Mouse (Mus musculus): ENCODE data around the gene Gm3336. TPM values are rescaled to one million over a fixed set of nuclear protein-coding genes. Genes with fewer than 3 reads are reported as not detected.

Gm3336 gene
- polyA plus RNA-seq, 1 experiment from 2014 or later, result 0.54 TPM

- Histone ChIP-seq H3K4me3 (ENCODE audit: low read depth, low read length) (no peak overlapping the region), H3K36me3 (ENCODE audit: insufficient read depth, low read length) (peaks cover 6% of the 10 kb centered on the region; the same call in 1 of the 2 replicates), H3K27me3 (replicated peaks; ENCODE audit: insufficient read depth, low read length) (no peaks in the 10 kb centered on the region), H3K4me1 (ENCODE audit: insufficient read depth, low read depth, low read length) (no peaks in the 10 kb centered on the region; the same call in 1 of the 2 replicates), H3K9me3 (ENCODE audit: low read length) (no peaks in the 10 kb centered on the region), H3K27ac (ENCODE audit: low read length) (no peak overlapping the region), H3K4me2 (replicated peaks; ENCODE audit: low read depth, low read length) (no peak overlapping the region), H3K9ac (replicated peaks; ENCODE audit: low read depth) (no peak overlapping the region)
- WGBS, result 6% methylated on average over 26 of the region's 26 CpGs
- peak; percentile 95 for DNase-seq (ENCODE audit: low spot score)
- TF ChIP-seq CTCF (IDR thresholded peaks at IDR 0.05) (peak; percentile 100), EP300 (IDR thresholded peaks at IDR 0.05) (no peak)
- peak; percentile 63 for ATAC-seq
These were observed 51.0 kb downstream of the Gm3336 start for GRCm38 (mm10) chr8:70769359-70769758.

GRCm38 (mm10) chr8:70769858-70770257 is 51.5 kb downstream of the Gm3336 start:
- Histone ChIP-seq H3K4me2 (replicated peaks; ENCODE audit: low read depth, low read length) (no peak overlapping the region), H3K9ac (replicated peaks; ENCODE audit: low read depth) (no peak overlapping the region), H3K36me3 (ENCODE audit: insufficient read depth, low read length) (peaks cover 6% of the 10 kb centered on the region; the same call in 1 of the 2 replicates), H3K27me3 (replicated peaks; ENCODE audit: insufficient read depth, low read length) (no peaks in the 10 kb centered on the region), H3K4me3 (ENCODE audit: low read depth, low read length) (no peak overlapping the region), H3K27ac (ENCODE audit: low read length) (no peak overlapping the region), H3K4me1 (ENCODE audit: insufficient read depth, low read depth, low read length) (no peaks in the 10 kb centered on the region; the same call in 1 of the 2 replicates), H3K9me3 (ENCODE audit: low read length) (no peaks in the 10 kb centered on the region)
- 70% methylated on average over 12 of the region's 12 CpGs for WGBS
- DNase-seq (ENCODE audit: low spot score) (no peak), ATAC-seq (no peak)
- TF ChIP-seq EP300 (IDR thresholded peaks at IDR 0.05) (no peak), CTCF (IDR thresholded peaks at IDR 0.05) (no peak)

DNA sequence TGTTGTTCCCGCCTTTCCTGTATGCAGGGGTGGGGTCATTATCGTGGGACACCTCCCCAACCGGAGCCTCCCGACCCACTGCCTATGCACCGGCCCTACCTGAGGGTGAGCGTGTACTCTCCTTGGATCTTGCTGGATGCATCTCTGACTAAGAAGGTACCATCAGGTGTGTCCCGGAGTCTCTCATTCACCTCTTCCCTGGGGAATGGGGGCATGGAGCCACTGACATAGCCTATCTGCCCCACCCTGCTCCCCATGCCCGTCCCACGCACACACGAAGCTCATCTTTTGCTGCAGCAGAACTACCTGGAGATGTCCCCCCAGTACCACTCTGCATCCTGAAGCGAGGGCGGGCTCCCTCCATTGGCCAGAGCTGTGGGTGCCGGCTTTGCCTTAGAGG is 52.4 kb downstream of the Gm3336 start:
- DNase-seq (ENCODE audit: low spot score) (no peak), ATAC-seq (no peak)
- Histone ChIP-seq H3K4me3 (ENCODE audit: low read depth, low read length) (no peak overlapping the region), H3K9ac (replicated peaks; ENCODE audit: low read depth) (no peak overlapping the region), H3K4me2 (replicated peaks; ENCODE audit: low read depth, low read length) (no peak overlapping the region), H3K27ac (ENCODE audit: low read length) (no peak overlapping the region), H3K36me3 (ENCODE audit: insufficient read depth, low read length) (peaks cover 6% of the 10 kb centered on the region; the same call in 1 of the 2 replicates), H3K4me1 (ENCODE audit: insufficient read depth, low read depth, low read length) (peaks cover 5% of the 10 kb centered on the region; the same call in 1 of the 2 replicates), H3K27me3 (replicated peaks; ENCODE audit: insufficient read depth, low read length) (no peaks in the 10 kb centered on the region), H3K9me3 (ENCODE audit: low read length) (no peaks in the 10 kb centered on the region)
- TF ChIP-seq CTCF (IDR thresholded peaks at IDR 0.05), result no peak
- TF ChIP-seq EP300 (IDR thresholded peaks at IDR 0.05), result no peak
- 92% methylated on average over 13 of the region's 13 CpGs for WGBS

GRCm38 (mm10) chr8:70771217-70771616 is 52.9 kb downstream of the Gm3336 start:
- no peaks in the 10 kb centered on the region for H3K27me3 ChIP-seq (replicated peaks; ENCODE audit: insufficient read depth, low read length)
- no peaks in the 10 kb centered on the region for H3K9me3 ChIP-seq (ENCODE audit: low read length)
- no peak overlapping the region for H3K4me2 ChIP-seq (replicated peaks; ENCODE audit: low read depth, low read length)
- peaks cover 6% of the 10 kb centered on the region; the same call in 1 of the 2 replicates for H3K36me3 ChIP-seq (ENCODE audit: insufficient read depth, low read length)
- DNase-seq (ENCODE audit: low spot score) (no peak), ATAC-seq (no peak)
- TF ChIP-seq EP300 (IDR thresholded peaks at IDR 0.05) (no peak), CTCF (IDR thresholded peaks at IDR 0.05) (no peak)
- 82% methylated on average over 7 of the region's 7 CpGs for WGBS
- no peak overlapping the region for H3K27ac ChIP-seq (ENCODE audit: low read length)
- H3K4me1 ChIP-seq (ENCODE audit: insufficient read depth, low read depth, low read length), result peaks cover 10% of the 10 kb centered on the region; the same call in 1 of the 2 replicates
- no peak overlapping the region for H3K4me3 ChIP-seq (ENCODE audit: low read depth, low read length)
- H3K9ac ChIP-seq (replicated peaks; ENCODE audit: low read depth), result no peak overlapping the region

GRCm38 (mm10) chr8:70772075-70772474 is 53.7 kb downstream of the Gm3336 start:
- no peak overlapping the region for H3K4me3 ChIP-seq (ENCODE audit: low read depth, low read length)
- WGBS, result 95% methylated on average over 13 of the region's 13 CpGs

More at GRCm38 (mm10) chr8:70772075-70772474, 53.7 kb downstream of the Gm3336 start:
- DNase-seq (ENCODE audit: low spot score) (no peak), ATAC-seq (no peak)
- no peak overlapping the region for H3K4me2 ChIP-seq (replicated peaks; ENCODE audit: low read depth, low read length)
- no peak for TF ChIP-seq CTCF (IDR thresholded peaks at IDR 0.05)
- TF ChIP-seq EP300 (IDR thresholded peaks at IDR 0.05), result no peak
- H3K27ac ChIP-seq (ENCODE audit: low read length), result no peak overlapping the region
- no peak overlapping the region for H3K9ac ChIP-seq (replicated peaks; ENCODE audit: low read depth)
- H3K36me3 ChIP-seq (ENCODE audit: insufficient read depth, low read length), result peaks cover 6% of the 10 kb centered on the region; the same call in 1 of the 2 replicates
- peaks cover 10% of the 10 kb centered on the region; the same call in 1 of the 2 replicates for H3K4me1 ChIP-seq (ENCODE audit: insufficient read depth, low read depth, low read length)
- H3K9me3 ChIP-seq (ENCODE audit: low read length), result no peaks in the 10 kb centered on the region
- no peaks in the 10 kb centered on the region for H3K27me3 ChIP-seq (replicated peaks; ENCODE audit: insufficient read depth, low read length)

Other genes with a start within 250 kb of the Gm3336 start
- gene Klhl26, start 241.6 kb upstream of the Gm3336 start, polyA plus RNA-seq (2015; fragmentation: Nextera tagmentation; extraction: Ambion mirVana), result 19.0 and 21.6 TPM in 2 replicates
- 4.1 and 5.2 TPM in 2 replicates for gene Tmem59l, start 231.2 kb upstream of the Gm3336 start, polyA plus RNA-seq (2015; fragmentation: Nextera tagmentation; extraction: Ambion mirVana)
- 98.7 and 112 TPM in 2 replicates for gene Crlf1, start 225.4 kb upstream of the Gm3336 start, polyA plus RNA-seq (2015; fragmentation: Nextera tagmentation; extraction: Ambion mirVana)
- 103 and 117 TPM in 2 replicates for gene Rex1bd, start 211.8 kb upstream of the Gm3336 start, polyA plus RNA-seq (2015; fragmentation: Nextera tagmentation; extraction: Ambion mirVana)
- gene Uba52, start 207.7 kb upstream of the Gm3336 start, polyA plus RNA-seq (2015; fragmentation: Nextera tagmentation; extraction: Ambion mirVana), result 723 and 836 TPM in 2 replicates
- gene Fkbp8, start 190.8 kb upstream of the Gm3336 start, polyA plus RNA-seq (2015; fragmentation: Nextera tagmentation; extraction: Ambion mirVana), result 222 and 228 TPM in 2 replicates
- gene Kxd1, start 190.6 kb upstream of the Gm3336 start, polyA plus RNA-seq (2015; fragmentation: Nextera tagmentation; extraction: Ambion mirVana), result 56.1 and 62.4 TPM in 2 replicates
- gene Ell, start 179.1 kb upstream of the Gm3336 start, polyA plus RNA-seq (2015; fragmentation: Nextera tagmentation; extraction: Ambion mirVana), result 11.8 and 13.0 TPM in 2 replicates
- 49.1 and 57.8 TPM in 2 replicates for gene Isyna1, start 124.2 kb upstream of the Gm3336 start, polyA plus RNA-seq (2015; fragmentation: Nextera tagmentation; extraction: Ambion mirVana)
- 117 and 125 TPM in 2 replicates for gene Ssbp4, start 109.7 kb upstream of the Gm3336 start, polyA plus RNA-seq (2015; fragmentation: Nextera tagmentation; extraction: Ambion mirVana)
- 4.2 TPM in 2 replicates for gene Lrrc25, start 102.4 kb upstream of the Gm3336 start, polyA plus RNA-seq (2015; fragmentation: Nextera tagmentation; extraction: Ambion mirVana)
- gene Gdf15, start 86.1 kb upstream of the Gm3336 start, polyA plus RNA-seq (2015; fragmentation: Nextera tagmentation; extraction: Ambion mirVana), result 1.3 and 2.3 TPM in 2 replicates
- gene Pgpep1, start 58.2 kb upstream of the Gm3336 start, polyA plus RNA-seq (2015; fragmentation: Nextera tagmentation; extraction: Ambion mirVana), result 32.9 and 34.4 TPM in 2 replicates
- 95.9 and 104 TPM in 2 replicates for gene Lsm4, start 45.3 kb upstream of the Gm3336 start, polyA plus RNA-seq (2015; fragmentation: Nextera tagmentation; extraction: Ambion mirVana)
- gene Jund, start 19.6 kb upstream of the Gm3336 start, polyA plus RNA-seq (2015; fragmentation: Nextera tagmentation; extraction: Ambion mirVana), result 107 and 109 TPM in 2 replicates
- gene Iqcn, start 15.1 kb upstream of the Gm3336 start, polyA plus RNA-seq (2015; fragmentation: Nextera tagmentation; extraction: Ambion mirVana), result 0.04 and 0.07 TPM in 2 replicates
- 0.93 and 2.0 TPM in 2 replicates for gene Pde4c, start 5.2 kb downstream of the Gm3336 start, polyA plus RNA-seq (2015; fragmentation: Nextera tagmentation; extraction: Ambion mirVana)
- 17.6 and 28.6 TPM in 2 replicates for gene Rab3a, start 36.1 kb downstream of the Gm3336 start, polyA plus RNA-seq (2015; fragmentation: Nextera tagmentation; extraction: Ambion mirVana)
- 57.4 and 88.8 TPM in 2 replicates for gene Mpv17l2, start 42.4 kb downstream of the Gm3336 start, polyA plus RNA-seq (2015; fragmentation: Nextera tagmentation; extraction: Ambion mirVana)
- gene Pik3r2, start 58.2 kb downstream of the Gm3336 start, polyA plus RNA-seq (2015; fragmentation: Nextera tagmentation; extraction: Ambion mirVana), result 28.0 and 30.5 TPM in 2 replicates
- gene Mast3, start 86.5 kb downstream of the Gm3336 start, polyA plus RNA-seq (2015; fragmentation: Nextera tagmentation; extraction: Ambion mirVana), result 7.3 and 7.6 TPM in 2 replicates
- gene Il12rb1, start 89.9 kb downstream of the Gm3336 start, polyA plus RNA-seq (2015; fragmentation: Nextera tagmentation; extraction: Ambion mirVana), result 0.13 and 0.16 TPM in 2 replicates
- 9.4 and 10.7 TPM in 2 replicates for gene Arrdc2, start 121.2 kb downstream of the Gm3336 start, polyA plus RNA-seq (2015; fragmentation: Nextera tagmentation; extraction: Ambion mirVana)
- gene Kcnn1, start 144.7 kb downstream of the Gm3336 start, polyA plus RNA-seq (2015; fragmentation: Nextera tagmentation; extraction: Ambion mirVana), result 0.24 and 0.25 TPM in 2 replicates
- gene Ccdc124, start 155.4 kb downstream of the Gm3336 start, polyA plus RNA-seq (2015; fragmentation: Nextera tagmentation; extraction: Ambion mirVana), result 63.7 and 68.5 TPM in 2 replicates
- gene Slc5a5, start 174.2 kb downstream of the Gm3336 start, polyA plus RNA-seq (2015; fragmentation: Nextera tagmentation; extraction: Ambion mirVana), result 0.12 and 0.13 TPM in 2 replicates
- 3,759 and 4,424 TPM in 2 replicates for gene Rpl18a, start 178.9 kb downstream of the Gm3336 start, polyA plus RNA-seq (2015; fragmentation: Nextera tagmentation; extraction: Ambion mirVana)
- gene Map1s, start 187.4 kb downstream of the Gm3336 start, polyA plus RNA-seq (2015; fragmentation: Nextera tagmentation; extraction: Ambion mirVana), result 22.7 and 25.5 TPM in 2 replicates